Mouse (Mus musculus) right cerebral cortex, adult 2 months (tissue): ENCODE measurements around the gene Gm20517.

Source experiments
- DNase-seq, 2 experiments: peaks; one replicate each; pipeline ENCODE4 v3.0.0; 2021 to 2022; ENCODE audit warnings: low spot score in 2 of 2

Gene Gm20517

GRCm38 (mm10) chr17:47710036-47710435, 98.6 kb downstream of the Gm20517 start:
- no peak for DNase-seq

GRCm38 (mm10) chr17:47711883-47712282, 100.5 kb downstream of the Gm20517 start:
- no peak for DNase-seq

- no peak for DNase-seq
Observed at GRCm38 (mm10) chr17:47712889-47713571, 101.6 kb downstream of the Gm20517 start.

GRCm38 (mm10) chr17:47715037-47715436, 103.6 kb downstream of the Gm20517 start:
- DNase-seq: no peak

- DNase-seq: no peak
Observed at GRCm38 (mm10) chr17:47721183-47721582, 109.8 kb downstream of the Gm20517 start.

- DNase-seq: no peak
Observed at GRCm38 (mm10) chr17:47726566-47726965, 115.2 kb downstream of the Gm20517 start, which contains the start of gene Pgc. Gene Pgc, plus strand, starts transcription at chr17:47726842.

- DNase-seq: no peak
Observed at GRCm38 (mm10) chr17:47730633-47731575, 119.5 kb downstream of the Gm20517 start.
